Mouse (Mus musculus): Measurements from ENCODE around the gene Farp1. TPM values are rescaled to one million over a fixed set of nuclear protein-coding genes. Genes with fewer than 3 reads are reported as not detected.
A peak's percentile ranks its signal among the peaks of the same experiment; 100 is the strongest.

The Farp1 gene
- polyA plus RNA-seq, 1 experiment from 2014 or later = 36.8 TPM

DNA sequence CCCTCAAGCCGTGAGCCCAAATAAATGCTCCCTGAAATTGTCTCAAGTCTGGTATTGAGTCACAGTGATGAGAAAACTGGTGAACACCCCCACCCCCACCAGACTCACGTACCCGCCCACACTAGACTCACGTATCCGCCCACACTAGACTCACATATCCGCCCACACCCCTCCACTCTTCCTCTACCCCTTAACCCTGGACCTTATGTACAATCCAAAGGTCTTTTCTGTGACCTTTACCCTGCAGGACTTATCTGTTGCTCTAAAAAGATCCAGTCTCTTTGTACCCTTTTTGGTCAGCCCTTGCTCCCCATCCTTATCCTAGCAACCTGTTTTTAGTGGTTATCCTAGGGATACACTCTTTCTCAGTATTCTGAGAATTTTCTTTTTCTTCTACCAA lies 58.9 kb downstream of the Farp1 start:
- no peak overlapping the region for H3K9ac ChIP-seq
- peaks cover 17% of the 10 kb centered on the region; the same call in 1 of the 2 replicates for H3K36me3 ChIP-seq (ENCODE audit: insufficient read depth)
- peaks cover 10% of the 10 kb centered on the region; the same call in 1 of the 2 replicates for H3K4me1 ChIP-seq (ENCODE audit: insufficient read depth)
- H3K4me3 ChIP-seq (ENCODE audit: low read depth, low read length) = no peak overlapping the region
- H3K4me2 ChIP-seq = no peak overlapping the region
- WGBS = 75% methylated on average over 6 of the region's 6 CpGs
- no peak overlapping the region for H3K27ac ChIP-seq (ENCODE audit: low read depth)
- DNase-seq (no peak), ATAC-seq (ENCODE audit: insufficient read depth) (no peak)
- no peak for TF ChIP-seq CTCF (IDR thresholded peaks at IDR 0.05; ENCODE audit: low read depth)
- no peaks in the 10 kb centered on the region for H3K27me3 ChIP-seq (ENCODE audit: insufficient read depth, low read length)
- no peaks in the 10 kb centered on the region for H3K9me3 ChIP-seq (ENCODE audit: low read depth, low read length)

DNA sequence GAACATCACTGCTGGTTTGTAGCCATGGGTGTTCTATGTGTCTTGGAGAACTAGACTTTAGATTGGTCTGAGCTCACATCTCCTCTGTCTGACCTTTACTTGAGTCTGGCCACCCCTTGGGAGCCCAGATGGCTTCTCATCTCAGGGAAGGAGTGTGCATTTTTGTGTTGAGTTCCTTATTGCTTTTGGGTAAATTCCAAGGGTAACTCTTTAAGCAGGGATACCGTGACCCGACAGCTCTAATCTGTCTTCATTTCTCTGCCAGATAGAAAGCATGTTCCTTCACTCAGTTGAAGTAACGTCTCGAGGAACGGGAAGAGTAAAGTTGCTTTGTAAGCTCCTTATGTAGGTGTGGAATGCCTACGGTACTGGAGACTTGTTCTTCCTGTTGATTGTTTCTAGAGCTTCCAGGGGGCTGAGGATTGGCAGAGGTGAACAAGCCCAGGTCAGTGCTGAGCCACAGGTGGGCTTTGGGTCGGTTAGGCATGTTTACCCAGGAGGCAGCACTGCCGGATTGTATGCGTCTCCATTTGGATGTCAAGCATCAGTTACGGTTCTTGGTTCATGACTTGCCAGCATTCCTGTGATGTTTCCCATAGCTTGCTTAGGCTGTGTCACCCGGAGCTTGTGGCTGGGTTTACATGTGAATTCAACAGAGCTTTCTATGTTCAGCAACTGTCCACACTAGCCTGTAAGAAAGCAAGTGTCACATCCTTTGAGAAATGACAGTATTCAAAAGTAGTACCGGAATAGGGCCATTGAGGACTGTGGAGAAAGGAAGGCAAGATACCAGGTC lies 62.8 kb downstream of the Farp1 start:
- no peak overlapping the region for H3K4me2 ChIP-seq
- DNase-seq = peak; percentile 31
- no peak overlapping the region for H3K27ac ChIP-seq (ENCODE audit: low read depth)
- peaks cover 8% of the 10 kb centered on the region for H3K36me3 ChIP-seq (ENCODE audit: insufficient read depth)
- H3K9me3 ChIP-seq (ENCODE audit: low read depth, low read length) = no peaks in the 10 kb centered on the region
- no peaks in the 10 kb centered on the region for H3K27me3 ChIP-seq (ENCODE audit: insufficient read depth, low read length)
- no peak overlapping the region for H3K4me3 ChIP-seq (ENCODE audit: low read depth, low read length)
- ATAC-seq (ENCODE audit: insufficient read depth) = no peak
- WGBS = 41% methylated on average over 12 of the region's 12 CpGs
- peaks cover 36% of the 10 kb centered on the region for H3K4me1 ChIP-seq (ENCODE audit: insufficient read depth)
- no peak overlapping the region for H3K9ac ChIP-seq
- TF ChIP-seq CTCF (IDR thresholded peaks at IDR 0.05; ENCODE audit: low read depth) = no peak

DNA sequence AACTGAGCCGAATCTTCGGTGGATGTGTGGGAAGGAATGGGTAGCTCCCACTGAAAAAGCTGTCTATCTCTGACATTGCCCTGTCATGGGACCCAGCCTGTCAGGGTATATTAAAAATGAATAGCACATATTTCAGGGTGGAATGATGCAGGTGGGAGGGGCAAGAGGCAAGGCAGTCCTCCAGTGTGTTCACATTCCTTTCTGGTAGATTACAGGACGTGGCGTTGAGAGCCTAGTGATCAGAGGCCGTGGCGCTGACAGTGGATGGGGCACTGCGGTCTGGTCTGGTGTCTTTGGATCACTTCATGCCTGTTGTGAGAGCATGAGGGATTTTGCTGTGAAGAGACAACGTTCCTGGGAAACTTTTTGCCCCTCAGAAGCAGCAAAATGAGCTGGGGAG lies 64.1 kb downstream of the Farp1 start:
- no peak overlapping the region for H3K9ac ChIP-seq
- 0 out of 2 replicates have a peak, but pooled peaks have one; percentile 9 for ATAC-seq (ENCODE audit: insufficient read depth)
- no peak overlapping the region for H3K27ac ChIP-seq (ENCODE audit: low read depth)
- whole genome bisulfite sequencing = 44% methylated on average over 8 of the region's 8 CpGs
- H3K4me1 ChIP-seq (ENCODE audit: insufficient read depth) = peaks cover 37% of the 10 kb centered on the region
- TF ChIP-seq CTCF (IDR thresholded peaks at IDR 0.05; ENCODE audit: low read depth) = no peak
- H3K4me3 ChIP-seq (ENCODE audit: low read depth, low read length) = no peak overlapping the region
- DNase-seq = peak; percentile 31
- H3K9me3 ChIP-seq (ENCODE audit: low read depth, low read length) = no peaks in the 10 kb centered on the region
- H3K36me3 ChIP-seq (ENCODE audit: insufficient read depth) = peaks cover 14% of the 10 kb centered on the region
- no peaks in the 10 kb centered on the region for H3K27me3 ChIP-seq (ENCODE audit: insufficient read depth, low read length)
- no peak overlapping the region for H3K4me2 ChIP-seq

DNA sequence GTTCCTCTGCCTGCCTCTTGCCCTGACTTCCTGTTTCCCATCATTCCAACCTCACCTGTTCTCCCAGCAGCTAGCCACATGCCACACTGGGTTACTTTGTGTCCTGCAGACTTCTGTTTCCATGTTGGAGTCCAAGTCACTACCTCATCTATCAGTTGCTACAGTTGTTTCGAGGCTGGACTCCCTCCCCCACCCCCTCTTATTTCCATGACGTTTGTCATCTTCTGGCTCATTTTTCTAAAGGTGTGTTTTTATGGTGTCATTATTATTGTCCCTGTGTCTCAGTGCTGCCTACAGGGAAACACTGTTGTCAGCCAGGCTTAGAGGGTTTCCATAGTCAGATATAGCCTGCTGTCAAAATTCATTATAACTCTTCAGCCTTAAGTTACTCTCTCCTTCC lies 64.9 kb downstream of the Farp1 start:
- no peaks in the 10 kb centered on the region for H3K27me3 ChIP-seq (ENCODE audit: insufficient read depth, low read length)
- peaks cover 14% of the 10 kb centered on the region for H3K36me3 ChIP-seq (ENCODE audit: insufficient read depth)
- no peak for TF ChIP-seq CTCF (IDR thresholded peaks at IDR 0.05; ENCODE audit: low read depth)
- H3K4me3 ChIP-seq (ENCODE audit: low read depth, low read length) = no peak overlapping the region
- H3K4me1 ChIP-seq (ENCODE audit: insufficient read depth) = peaks cover 38% of the 10 kb centered on the region
- no peak overlapping the region for H3K4me2 ChIP-seq
- ATAC-seq (ENCODE audit: insufficient read depth) (no peak), DNase-seq (no peak)
- H3K9ac ChIP-seq = no peak overlapping the region
- H3K27ac ChIP-seq (ENCODE audit: low read depth) = no peak overlapping the region
- WGBS = 63% methylated on average over 2 of the region's 2 CpGs
- H3K9me3 ChIP-seq (ENCODE audit: low read depth, low read length) = no peaks in the 10 kb centered on the region

DNA sequence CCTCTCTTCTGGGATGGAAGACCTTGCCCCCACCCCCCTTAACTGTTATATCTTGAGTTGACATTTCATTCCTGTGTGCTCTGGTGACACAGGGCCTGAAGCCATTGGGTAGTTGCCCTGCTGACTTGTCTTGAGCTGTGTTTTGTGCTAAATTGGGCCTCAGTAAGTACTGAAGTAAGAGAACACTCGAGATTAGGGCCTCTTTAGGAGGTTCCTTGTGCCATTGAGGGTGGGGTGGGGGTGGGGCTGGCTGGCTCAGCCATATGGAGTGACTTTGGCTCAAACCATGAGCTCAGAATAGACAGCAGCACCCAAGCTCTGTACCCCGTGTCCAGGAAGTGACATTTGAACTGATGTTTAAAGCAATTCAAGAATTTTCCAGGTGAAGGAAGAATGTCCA lies 65.8 kb downstream of the Farp1 start:
- 0 out of 2 replicates have a peak, but pooled peaks have one; percentile 3 for ATAC-seq (ENCODE audit: insufficient read depth)

DNA sequence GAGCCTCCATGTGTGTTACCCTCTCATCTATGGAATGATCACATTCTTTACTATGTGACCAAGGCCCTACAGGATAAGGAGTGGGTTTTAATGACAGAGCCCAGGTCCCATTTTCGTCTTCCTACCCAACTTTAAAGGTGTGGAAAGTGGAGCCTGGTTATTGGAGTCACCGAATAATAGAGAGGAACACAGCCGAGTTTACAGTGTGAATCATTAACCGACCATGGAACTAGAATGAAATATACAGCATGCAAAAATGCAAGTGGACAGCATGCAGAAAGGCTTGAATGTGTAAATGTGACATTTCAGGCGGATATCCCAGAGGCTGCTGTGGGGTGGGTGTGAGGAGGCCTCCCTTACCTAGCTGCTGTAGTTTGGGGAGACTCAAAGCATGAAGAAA lies 66.5 kb downstream of the Farp1 start:
- H3K4me1 ChIP-seq (ENCODE audit: insufficient read depth) = peaks cover 45% of the 10 kb centered on the region
- DNase-seq = no peak
- WGBS = 59% methylated on average over 5 of the region's 5 CpGs
- no peak overlapping the region for H3K9ac ChIP-seq
- H3K27me3 ChIP-seq (ENCODE audit: insufficient read depth, low read length) = no peaks in the 10 kb centered on the region
- peaks cover 14% of the 10 kb centered on the region for H3K36me3 ChIP-seq (ENCODE audit: insufficient read depth)
- no peak for TF ChIP-seq CTCF (IDR thresholded peaks at IDR 0.05; ENCODE audit: low read depth)
- no peaks in the 10 kb centered on the region for H3K9me3 ChIP-seq (ENCODE audit: low read depth, low read length)
- no peak for ATAC-seq (ENCODE audit: insufficient read depth)
- H3K27ac ChIP-seq (ENCODE audit: low read depth) = 0 out of 2 replicates have a peak overlapping the region, but pooled peaks have one; percentile 55
- H3K4me3 ChIP-seq (ENCODE audit: low read depth, low read length) = no peak overlapping the region
- no peak overlapping the region for H3K4me2 ChIP-seq

More for the DNA sequence above, 65.8 kb downstream of the Farp1 start:
- H3K9me3 ChIP-seq (ENCODE audit: low read depth, low read length) = no peaks in the 10 kb centered on the region
- no peaks in the 10 kb centered on the region for H3K27me3 ChIP-seq (ENCODE audit: insufficient read depth, low read length)
- no peak for TF ChIP-seq CTCF (IDR thresholded peaks at IDR 0.05; ENCODE audit: low read depth)
- no peak overlapping the region for H3K4me2 ChIP-seq
- H3K4me1 ChIP-seq (ENCODE audit: insufficient read depth) = peaks cover 42% of the 10 kb centered on the region
- DNase-seq = no peak
- H3K27ac ChIP-seq (ENCODE audit: low read depth) = peak overlapping the region; percentile 55; the same call in 1 of the 2 replicates
- no peak overlapping the region for H3K9ac ChIP-seq
- H3K36me3 ChIP-seq (ENCODE audit: insufficient read depth) = peaks cover 14% of the 10 kb centered on the region
- H3K4me3 ChIP-seq (ENCODE audit: low read depth, low read length) = no peak overlapping the region
- WGBS = 6% methylated on average over 2 of the region's 2 CpGs

DNA sequence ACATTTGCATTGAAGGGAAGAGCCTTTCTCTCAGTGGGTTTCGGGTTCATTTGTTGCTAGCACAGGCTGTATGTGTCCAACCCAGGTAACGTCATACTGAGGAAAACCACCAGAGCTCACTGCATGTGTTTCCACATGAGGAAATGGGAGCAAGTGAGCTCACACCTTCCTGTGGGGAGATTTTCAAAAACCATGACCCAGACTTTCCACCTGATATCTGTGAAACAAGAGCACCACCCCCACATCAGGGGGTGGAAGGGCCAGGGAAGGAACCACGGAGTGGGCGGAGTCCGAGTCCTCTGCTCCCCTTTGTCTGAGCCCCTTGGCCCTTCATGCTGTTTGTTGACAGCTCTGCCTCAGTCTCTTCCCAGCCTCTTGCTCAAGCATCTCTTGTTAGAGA lies 67.6 kb downstream of the Farp1 start:
- TF ChIP-seq CTCF (IDR thresholded peaks at IDR 0.05; ENCODE audit: low read depth) = no peak
- no peak for DNase-seq
- ATAC-seq (ENCODE audit: insufficient read depth) = no peak
- 85% methylated on average over 5 of the region's 5 CpGs for WGBS
- Histone ChIP-seq H3K27ac (ENCODE audit: low read depth) (peak overlapping the region; percentile 80), H3K9ac (no peak overlapping the region), H3K4me1 (ENCODE audit: insufficient read depth) (peaks cover 50% of the 10 kb centered on the region), H3K4me3 (ENCODE audit: low read depth, low read length) (no peak overlapping the region), H3K27me3 (ENCODE audit: insufficient read depth, low read length) (no peaks in the 10 kb centered on the region), H3K9me3 (ENCODE audit: low read depth, low read length) (no peaks in the 10 kb centered on the region), H3K4me2 (no peak overlapping the region), H3K36me3 (ENCODE audit: insufficient read depth) (peaks cover 14% of the 10 kb centered on the region)

Measured in lung, embryonic 14.5 days (tissue).